Mouse (Mus musculus) E14TG2a.4 (cell line): ENCODE results near the gene Aatk.

ENCODE experiments used
- CTCF ChIP-seq: conservative IDR thresholded peaks from 2 replicates; pipeline ENCODE4 v1.5.1; 2014; ENCODE audit warnings: low read length
- NANOG ChIP-seq: IDR thresholded peaks from 2 replicates; pipeline ENCODE4 v1.6.1; 2014; ENCODE audit warnings: borderline replicate concordance, low read length, mixed read lengths
- POU5F1 ChIP-seq: IDR thresholded peaks from 2 replicates; pipeline ENCODE4 v1.6.1; 2014; ENCODE audit warnings: low read length, borderline replicate concordance

DNA sequence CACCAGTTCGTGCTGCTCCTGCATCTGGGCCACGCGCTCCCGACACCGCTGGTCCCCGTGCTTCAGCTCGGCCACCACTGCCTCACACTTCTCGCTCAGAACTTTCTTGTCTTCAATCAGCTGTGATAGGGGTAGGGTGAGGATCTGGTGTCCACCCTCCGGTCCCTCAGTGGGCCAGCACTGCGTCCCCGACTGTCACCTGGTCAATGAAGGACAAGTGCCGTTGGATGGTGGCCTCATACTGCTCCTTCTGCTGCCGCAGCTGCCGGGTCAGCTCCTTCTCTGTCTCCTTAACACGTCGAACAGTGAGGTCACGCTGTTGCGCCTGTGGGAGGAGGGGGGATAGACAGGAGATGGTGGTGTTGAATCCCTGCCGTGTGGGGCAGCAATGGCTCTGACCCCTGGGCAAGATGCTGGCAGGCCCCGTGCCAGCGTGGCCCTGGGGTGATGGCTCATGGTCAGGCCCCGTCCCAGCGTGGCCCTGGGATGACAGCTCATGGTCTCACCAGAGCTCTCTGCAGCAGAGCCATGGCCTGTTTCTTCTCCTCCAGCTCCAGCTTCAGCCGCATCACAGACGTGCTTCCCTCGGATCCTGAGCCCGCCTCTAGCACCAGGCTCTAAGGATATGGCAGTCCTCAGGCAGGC is 23.4 kb upstream of the Aatk start:
- TF ChIP-seq CTCF: no peak
- TF ChIP-seq POU5F1: no peak
- no peak for TF ChIP-seq NANOG
